Comparison of ENCODE assay signal across 25 mouse cellular contexts in genomic region chr2:109621595-109621994, GRCm38 (mm10). TPM values are rescaled to one million over a fixed set of nuclear protein-coding genes. Genes with fewer than 3 reads are reported as not detected.
DNase-seq lines count a peak whose midpoint lies in the region; ATAC-seq lines count a peak whose summit lies in the region.
"Had no signal": no experiment of that assay in that cellular context is flagged by ENCODE, and none has a peak within 500 bp of the region (broad histone marks: within the 10 kb centered on the region; RNA-seq: fewer than 3 reads in every experiment).

No protein-coding gene starts in this region.

- ATAC-seq in forebrain, embryonic 14.5 days: no peak
- ATAC-seq in forebrain, embryonic 11.5 days (replicated peaks; ENCODE audit: low FRiP score): no peak
- ATAC-seq in hindbrain, embryonic 14.5 days (ENCODE audit: low FRiP score): no peak
- ATAC-seq in hindbrain, embryonic 11.5 days (ENCODE audit: low FRiP score): no peak
- ATAC-seq in midbrain, embryonic 14.5 days (ENCODE audit: low FRiP score, low TSS enrichment): no peak
- ATAC-seq in midbrain, embryonic 13.5 days: no peak
- ATAC-seq in erythroid progenitor cell, adult 5-6 weeks (replicated peaks; ENCODE audit: low FRiP score, poor library complexity, severe bottlenecking): no peak
- ATAC-seq: forebrain, embryonic 13.5 days; intestine, embryonic 15.5 days; Patski had no signal

- no peaks in the 10 kb centered on the region for H3K9me3 ChIP-seq in forebrain, embryonic 14.5 days (replicated peaks; ENCODE audit: control insufficient read depth, low read length)
- H3K9me3 ChIP-seq in forebrain, embryonic 11.5 days (ENCODE audit: control insufficient read depth, low read length): no peaks in the 10 kb centered on the region
- no peaks in the 10 kb centered on the region for H3K9me3 ChIP-seq in hindbrain, embryonic 14.5 days (ENCODE audit: control insufficient read depth, low read length)
- no peaks in the 10 kb centered on the region for H3K9me3 ChIP-seq in hindbrain, embryonic 11.5 days (ENCODE audit: control insufficient read depth, low read length)
- no peaks in the 10 kb centered on the region for H3K9me3 ChIP-seq in midbrain, embryonic 14.5 days (ENCODE audit: control insufficient read depth, low read length)
- H3K9me3 ChIP-seq in midbrain, embryonic 13.5 days: no peaks in the 10 kb centered on the region
- H3K9me3 ChIP-seq: forebrain, embryonic 13.5 days; G1E; hindbrain, embryonic 15.5 days; intestine, embryonic 15.5 days had no signal

- H3K9ac ChIP-seq in forebrain, embryonic 14.5 days (ENCODE audit: low read length): no peak overlapping the region
- no peak overlapping the region for H3K9ac ChIP-seq in forebrain, embryonic 11.5 days (ENCODE audit: low read length)
- no peak overlapping the region for H3K9ac ChIP-seq in hindbrain, embryonic 14.5 days
- H3K9ac ChIP-seq in hindbrain, embryonic 11.5 days (ENCODE audit: low read depth, low read length): no peak overlapping the region
- H3K9ac ChIP-seq in midbrain, embryonic 14.5 days (replicated peaks; ENCODE audit: low read length): no peak overlapping the region
- no peak overlapping the region for H3K9ac ChIP-seq in midbrain, embryonic 13.5 days (replicated peaks)
- H3K9ac ChIP-seq: forebrain, embryonic 13.5 days; hindbrain, embryonic 15.5 days; intestine, embryonic 15.5 days had no signal

- no peak overlapping the region for H3K4me3 ChIP-seq in forebrain, embryonic 14.5 days (ENCODE audit: low read depth, low read length)
- H3K4me3 ChIP-seq in forebrain, embryonic 11.5 days (ENCODE audit: low read depth, low read length): no peak overlapping the region
- no peak overlapping the region for H3K4me3 ChIP-seq in hindbrain, embryonic 14.5 days (replicated peaks; ENCODE audit: low read length)
- H3K4me3 ChIP-seq in hindbrain, embryonic 11.5 days (ENCODE audit: low read depth, low read length): no peak overlapping the region
- no peak overlapping the region for H3K4me3 ChIP-seq in midbrain, embryonic 14.5 days (replicated peaks; ENCODE audit: low read depth, low read length)
- H3K4me3 ChIP-seq in midbrain, embryonic 13.5 days (replicated peaks): no peak overlapping the region
- H3K4me3 ChIP-seq: forebrain, embryonic 13.5 days; gastrocnemius, adult 2 months; hindbrain, embryonic 15.5 days; intestine, embryonic 15.5 days had no signal

- no peak overlapping the region for H3K27ac ChIP-seq in forebrain, embryonic 14.5 days (ENCODE audit: low read depth, low read length)
- no peak overlapping the region for H3K27ac ChIP-seq in forebrain, embryonic 11.5 days (ENCODE audit: low read depth, low read length)
- no peak overlapping the region for H3K27ac ChIP-seq in hindbrain, embryonic 14.5 days
- no peak overlapping the region for H3K27ac ChIP-seq in hindbrain, embryonic 11.5 days (ENCODE audit: low read depth, low read length)
- no peak overlapping the region for H3K27ac ChIP-seq in midbrain, embryonic 14.5 days (replicated peaks; ENCODE audit: low read depth, low read length)
- H3K27ac ChIP-seq in midbrain, embryonic 13.5 days: no peak overlapping the region
- H3K27ac ChIP-seq: forebrain, embryonic 13.5 days; gastrocnemius, adult 2 months; hindbrain, embryonic 15.5 days; intestine, embryonic 15.5 days had no signal

- DNase-seq in forebrain, embryonic 14.5 days (ENCODE audit: low spot score): peak; percentile 15
- no peak for DNase-seq in forebrain, embryonic 11.5 days (ENCODE audit: low spot score)
- DNase-seq in hindbrain, embryonic 14.5 days (ENCODE audit: low spot score): peak; percentile 28
- DNase-seq in hindbrain, embryonic 11.5 days (ENCODE audit: low spot score): no peak
- DNase-seq in midbrain, embryonic 14.5 days: peak; percentile 3
- peak; percentile 7 for DNase-seq in brain, adult 2 months (ENCODE audit: low read depth, low spot score)
- DNase-seq: adrenal gland, postnatal 10 days; adrenal gland, postnatal 36 days; cerebellum, adult 18-20 months; cerebellum, adult 9-10 months; cerebellum, postnatal 14 days; gastrocnemius, adult 2 months; gastrocnemius, postnatal 14 days; heart, adult 11 months; kidney, adult 11 months had no signal

- 23% methylated on average over 9 of the region's 9 CpGs for WGBS in forebrain, embryonic 14.5 days
- WGBS in forebrain, embryonic 11.5 days: 44% methylated on average over 9 of the region's 9 CpGs
- WGBS in hindbrain, embryonic 14.5 days: 44% methylated on average over 9 of the region's 9 CpGs
- 57% methylated on average over 9 of the region's 9 CpGs for WGBS in hindbrain, embryonic 11.5 days
- WGBS in midbrain, embryonic 14.5 days: 48% methylated on average over 9 of the region's 9 CpGs
- 49% methylated on average over 9 of the region's 9 CpGs for WGBS in midbrain, embryonic 13.5 days

- H3K27me3 ChIP-seq in forebrain, embryonic 14.5 days (replicated peaks; ENCODE audit: control insufficient read depth, insufficient read depth, low read length): no peaks in the 10 kb centered on the region
- H3K27me3 ChIP-seq in forebrain, embryonic 11.5 days (ENCODE audit: control insufficient read depth, insufficient read depth, low read length): no peaks in the 10 kb centered on the region
- no peaks in the 10 kb centered on the region for H3K27me3 ChIP-seq in hindbrain, embryonic 14.5 days (ENCODE audit: control insufficient read depth, insufficient read depth, low read length)
- H3K27me3 ChIP-seq in hindbrain, embryonic 11.5 days (ENCODE audit: control insufficient read depth, insufficient read depth, low read length): no peaks in the 10 kb centered on the region
- no peaks in the 10 kb centered on the region for H3K27me3 ChIP-seq in midbrain, embryonic 14.5 days (ENCODE audit: control insufficient read depth, insufficient read depth, low read length)
- H3K27me3 ChIP-seq in midbrain, embryonic 13.5 days: no peaks in the 10 kb centered on the region
- H3K27me3 ChIP-seq: CH12.LX; forebrain, embryonic 13.5 days; hindbrain, embryonic 15.5 days; intestine, embryonic 15.5 days had no signal

- H3K4me2 ChIP-seq in forebrain, embryonic 14.5 days (ENCODE audit: low read length): no peak overlapping the region
- no peak overlapping the region for H3K4me2 ChIP-seq in forebrain, embryonic 11.5 days (ENCODE audit: low read depth, low read length, severe bottlenecking)
- H3K4me2 ChIP-seq in hindbrain, embryonic 14.5 days (replicated peaks): no peak overlapping the region
- no peak overlapping the region for H3K4me2 ChIP-seq in hindbrain, embryonic 11.5 days (replicated peaks; ENCODE audit: low read depth, low read length)
- H3K4me2 ChIP-seq in midbrain, embryonic 14.5 days (ENCODE audit: low read length): no peak overlapping the region
- H3K4me2 ChIP-seq in midbrain, embryonic 13.5 days (replicated peaks): no peak overlapping the region
- H3K4me2 ChIP-seq: forebrain, embryonic 13.5 days; heart, embryonic 11.5 days; hindbrain, embryonic 15.5 days; intestine, embryonic 15.5 days had no signal

- no peaks in the 10 kb centered on the region for H3K36me3 ChIP-seq in forebrain, embryonic 14.5 days (ENCODE audit: control insufficient read depth, insufficient read depth, low read length)
- no peaks in the 10 kb centered on the region for H3K36me3 ChIP-seq in forebrain, embryonic 11.5 days (ENCODE audit: control insufficient read depth, insufficient read depth, low read length)
- H3K36me3 ChIP-seq in hindbrain, embryonic 14.5 days (replicated peaks; ENCODE audit: control insufficient read depth, insufficient read depth): no peaks in the 10 kb centered on the region
- H3K36me3 ChIP-seq in hindbrain, embryonic 11.5 days (ENCODE audit: control insufficient read depth, insufficient read depth, low read length): no peaks in the 10 kb centered on the region
- no peaks in the 10 kb centered on the region for H3K36me3 ChIP-seq in midbrain, embryonic 14.5 days (ENCODE audit: control insufficient read depth, insufficient read depth, low read length)
- H3K36me3 ChIP-seq in midbrain, embryonic 13.5 days: no peaks in the 10 kb centered on the region
- H3K36me3 ChIP-seq: G1E; hindbrain, embryonic 15.5 days; intestine, embryonic 15.5 days had no signal

- H3K4me1 ChIP-seq in forebrain, embryonic 14.5 days (ENCODE audit: control insufficient read depth, insufficient read depth, low read length): no peaks in the 10 kb centered on the region; the same call in 1 of the 2 replicates
- H3K4me1 ChIP-seq in forebrain, embryonic 11.5 days (replicated peaks; ENCODE audit: control insufficient read depth, insufficient read depth, low read length): no peaks in the 10 kb centered on the region
- no peaks in the 10 kb centered on the region; the same call in 1 of the 2 replicates for H3K4me1 ChIP-seq in hindbrain, embryonic 14.5 days (replicated peaks; ENCODE audit: control insufficient read depth, insufficient read depth, low read length)
- H3K4me1 ChIP-seq in hindbrain, embryonic 11.5 days (replicated peaks; ENCODE audit: control insufficient read depth, insufficient read depth, low read length): no peaks in the 10 kb centered on the region
- H3K4me1 ChIP-seq in midbrain, embryonic 14.5 days (ENCODE audit: control insufficient read depth, insufficient read depth, low read length): peaks cover 5% of the 10 kb centered on the region; the same call in 1 of the 2 replicates
- H3K4me1 ChIP-seq in midbrain, embryonic 13.5 days (replicated peaks): peaks cover 7% of the 10 kb centered on the region
- H3K4me1 ChIP-seq: intestine, embryonic 15.5 days had no signal

RNA-seq across cellular contexts. Expression of gene Bdnf, which starts 52.9 kb away (rescaled TPM):
- polyA plus RNA-seq in forebrain, embryonic 14.5 days (2014; fragmentation: Nextera tagmentation; extraction: Ambion mirVana): 2.0 and 2.9 TPM in 2 replicates
- polyA plus RNA-seq in forebrain, embryonic 11.5 days (2014; fragmentation: Nextera tagmentation; extraction: Ambion mirVana): 0.85 and 1.1 TPM in 2 replicates
- polyA plus RNA-seq in hindbrain, embryonic 14.5 days (2014; fragmentation: Nextera tagmentation; extraction: Ambion mirVana): 4.2 and 5.3 TPM in 2 replicates
- 2.8 and 3.0 TPM in 2 replicates for polyA plus RNA-seq in hindbrain, embryonic 11.5 days (2014; fragmentation: Nextera tagmentation; extraction: Ambion mirVana)
- polyA plus RNA-seq in midbrain, embryonic 14.5 days (2014; fragmentation: Nextera tagmentation; extraction: Ambion mirVana): 5.2 and 6.3 TPM in 2 replicates
- 2.8 and 3.7 TPM in 2 replicates for polyA plus RNA-seq in midbrain, embryonic 13.5 days (2015; fragmentation: Nextera tagmentation; extraction: Ambion mirVana)
- not detected in 2 replicates for total RNA-seq in erythroid progenitor cell, adult 5-6 weeks (2015; ENCODE audit: low replicate concordance)
- total RNA-seq in erythroid progenitor cell, adult 5-6 weeks (2017; ENCODE audit: low replicate concordance): not detected in 2 replicates
- total RNA-seq: hematopoietic stem cell, adult 5-6 weeks had no signal
- polyA plus RNA-seq: G1E had no signal

Comparison
In these comparisons a context has a peak if more than half of its experiments do, and no peak if none do; other contexts are left out.
1. DNase-seq: peak in forebrain, embryonic 14.5 days (single experiment), hindbrain, embryonic 14.5 days (single experiment), midbrain, embryonic 14.5 days (single experiment) and brain, adult 2 months (single experiment); none in forebrain, embryonic 11.5 days (single experiment) and hindbrain, embryonic 11.5 days (single experiment).